Mouse (Mus musculus) urinary bladder, postnatal 10 days (tissue): ENCODE results near the gene Serpinb6a.

Experiments
- DNase-seq: peaks from one replicate; pipeline ENCODE4 v3.0.0; 2022; ENCODE audit warnings: low spot score

Gene Serpinb6a

GRCm38 (mm10) chr13:33906821-33907220 lies 95.8 kb downstream of the Serpinb6a start:
- DNase-seq = no peak

- DNase-seq = no peak
Measured at GRCm38 (mm10) chr13:33905176-33905954, 97.2 kb downstream of the Serpinb6a start, which contains the start of gene Serpinb6c. Gene Serpinb6c, minus strand, starts transcription at chr13:33905708.

GRCm38 (mm10) chr13:33903290-33903689 lies 99.3 kb downstream of the Serpinb6a start:
- no peak for DNase-seq

GRCm38 (mm10) chr13:33894207-33894606 lies 108.4 kb downstream of the Serpinb6a start:
- DNase-seq = no peak
